Mouse (Mus musculus) brain, embryonic 14.5 days (tissue): Measurements from ENCODE around the gene Pdxk.

Experiments used
- CTCF ChIP-seq: fragments of 200-500 bp; IDR thresholded peaks from 2 replicates; pipeline ENCODE4 v1.5.1; 2012; ENCODE audit warnings: inconsistent platforms, mild to moderate bottlenecking, moderate library complexity, borderline replicate concordance; ENCODE audit not compliant: insufficient read depth, insufficient read length; ENCODE audit errors: extremely low read depth
- POLR2A ChIP-seq: fragments of 200-500 bp; IDR thresholded peaks from 2 replicates; pipeline ENCODE4 v1.6.1; 2012; ENCODE audit warnings: mild to moderate bottlenecking, inconsistent platforms, borderline replicate concordance; ENCODE audit not compliant: poor library complexity, insufficient read depth, insufficient read length, severe bottlenecking; ENCODE audit errors: extremely low read depth

DNA sequence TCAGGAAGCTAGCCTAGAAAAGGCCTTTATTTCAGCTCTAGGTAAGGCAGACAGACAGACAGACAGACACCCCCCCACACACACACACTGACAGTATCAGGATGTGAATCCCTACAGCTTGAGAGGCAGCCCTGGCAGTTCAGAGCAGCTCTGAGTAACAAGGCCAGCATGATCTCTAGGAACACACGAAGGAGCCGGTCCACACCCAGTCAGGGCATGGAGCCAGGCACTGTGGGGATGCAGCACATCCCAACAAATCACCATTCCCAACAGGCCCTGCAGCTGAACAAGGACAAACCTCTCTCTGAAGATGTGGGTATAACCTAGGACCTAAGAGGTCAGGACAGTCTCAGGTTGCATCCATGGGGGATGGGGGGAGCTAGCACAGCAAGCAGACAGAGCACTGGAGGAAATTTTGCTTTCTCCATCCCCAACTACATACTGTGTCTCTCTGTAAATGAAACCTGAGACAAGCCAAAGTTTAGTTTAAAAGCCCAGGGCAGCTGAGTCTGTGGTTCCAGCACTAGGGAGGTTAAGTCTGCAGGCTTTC is 3.1 kb upstream of the Pdxk start:
- TF ChIP-seq POLR2A (no peak), CTCF (no peak)
